Mouse (Mus musculus) intestine, embryonic 15.5 days (tissue): Measurements from ENCODE around the gene Brd7. TPM values are rescaled to one million over a fixed set of nuclear protein-coding genes. Genes with fewer than 3 reads are reported as not detected.
A peak's percentile ranks its signal among the peaks of the same experiment; 100 is the strongest.

Experiments
- ATAC-seq: fragments of 200-750 bp; cut with Nextera tagmentation; 2 replicates; pipeline ENCODE4 v1.8.0; 2017; ENCODE audit warnings: moderate TSS enrichment, moderate library complexity
- H3K27ac ChIP-seq: fragments of 300-500 bp; sonication (generic); 2 replicates; pipeline ENCODE4 v1.5.1; 2015; ENCODE audit warnings: mild to moderate bottlenecking, inconsistent platforms
- H3K27me3 ChIP-seq: fragments of 300-500 bp; sonication (generic); replicated peaks from 2 replicates; pipeline ENCODE4 v1.6.1; 2015; ENCODE audit warnings: inconsistent platforms
- H3K36me3 ChIP-seq: fragments of 300-500 bp; sonication (generic); 2 replicates; pipeline ENCODE4 v1.6.1; 2015; ENCODE audit warnings: inconsistent platforms
- H3K4me1 ChIP-seq: fragments of 300-500 bp; sonication (generic); replicated peaks from 2 replicates; pipeline ENCODE4 v1.6.1; 2015; ENCODE audit warnings: inconsistent platforms
- H3K4me2 ChIP-seq: fragments of 300-500 bp; sonication (generic); replicated peaks from 2 replicates; pipeline ENCODE4 v1.6.1; 2015; ENCODE audit warnings: mild to moderate bottlenecking, inconsistent platforms
- H3K4me3 ChIP-seq: fragments of 300-500 bp; sonication (generic); replicated peaks from 2 replicates; pipeline ENCODE4 v1.5.1; 2015; ENCODE audit warnings: inconsistent platforms
- H3K9ac ChIP-seq: fragments of 300-500 bp; sonication (generic); 2 replicates; pipeline ENCODE4 v1.6.1; 2015; ENCODE audit warnings: inconsistent platforms
- H3K9me3 ChIP-seq: fragments of 300-500 bp; sonication (generic); 2 replicates; pipeline ENCODE4 v1.6.1; 2016; ENCODE audit warnings: inconsistent platforms
- WGBS: fragments of 180-500 bp; shearing (Covaris S2); methylation state at CpG from one replicate; pipeline ENCODE4 v1.1.7; 2015; 5-methylcytosine and 5-hydroxymethylcytosine counted together
- polyA plus RNA-seq: library from polyadenylated mRNA; unstranded; fragments of >200 nt; fragmentation: Nextera tagmentation; extraction: Ambion mirVana; gene quantifications from 2 replicates; pipeline ENCODE4 v1.2.1, GENCODE M21; 2015

Gene Brd7
- polyA plus RNA-seq, 1 experiment from 2014 or later: 55.7 TPM

DNA sequence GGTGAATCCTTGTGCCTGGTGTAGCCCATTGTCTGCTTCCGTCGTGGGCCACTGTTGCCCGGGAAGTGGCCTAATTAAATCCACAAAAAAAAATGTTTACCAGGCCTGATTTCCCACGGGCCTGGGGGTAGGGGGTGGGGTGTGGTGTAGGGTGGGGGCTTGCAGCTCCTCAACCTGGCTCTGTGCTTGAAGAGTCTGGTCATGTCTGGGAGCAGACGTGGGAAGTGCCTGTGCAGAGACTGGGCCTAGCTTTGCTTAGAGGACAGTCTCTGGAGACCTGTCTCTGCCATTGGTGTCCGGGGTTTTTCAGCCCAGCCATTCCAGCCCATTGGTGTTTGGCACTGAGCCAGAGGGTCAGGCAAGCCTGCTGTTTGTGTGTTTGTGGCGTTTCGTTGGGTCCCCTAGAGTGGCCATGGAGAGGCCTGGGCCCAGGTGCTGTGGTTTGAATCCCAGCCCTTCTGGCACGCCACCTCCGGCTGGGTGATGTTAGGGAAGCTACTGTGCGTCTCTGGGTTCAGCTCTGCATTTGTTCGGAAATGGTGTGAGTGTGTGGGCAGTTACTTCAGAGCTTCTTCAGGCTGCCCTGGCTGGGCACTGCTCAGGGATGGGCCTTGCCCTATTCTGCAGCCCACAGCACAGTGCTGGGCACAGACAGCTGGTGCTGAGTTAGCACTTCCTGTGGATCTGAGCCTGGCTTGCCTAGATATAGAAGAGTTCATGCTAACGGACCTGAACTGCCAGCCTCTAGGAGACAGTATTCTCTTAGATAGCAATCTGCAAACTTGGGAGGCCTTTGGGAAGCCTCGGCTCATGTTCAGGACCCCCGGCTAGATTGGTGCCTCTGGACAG is 60.2 kb downstream of the Brd7 start:
- Histone ChIP-seq H3K36me3 (no peaks in the 10 kb centered on the region), H3K27me3 (no peaks in the 10 kb centered on the region), H3K9ac (no peak overlapping the region), H3K27ac (no peak overlapping the region), H3K4me1 (peaks cover 7% of the 10 kb centered on the region; the same call in 1 of the 2 replicates), H3K4me2 (no peak overlapping the region), H3K4me3 (no peak overlapping the region), H3K9me3 (no peaks in the 10 kb centered on the region)
- 70% methylated on average over 15 of the region's 15 CpGs for WGBS
- ATAC-seq: no peak

DNA sequence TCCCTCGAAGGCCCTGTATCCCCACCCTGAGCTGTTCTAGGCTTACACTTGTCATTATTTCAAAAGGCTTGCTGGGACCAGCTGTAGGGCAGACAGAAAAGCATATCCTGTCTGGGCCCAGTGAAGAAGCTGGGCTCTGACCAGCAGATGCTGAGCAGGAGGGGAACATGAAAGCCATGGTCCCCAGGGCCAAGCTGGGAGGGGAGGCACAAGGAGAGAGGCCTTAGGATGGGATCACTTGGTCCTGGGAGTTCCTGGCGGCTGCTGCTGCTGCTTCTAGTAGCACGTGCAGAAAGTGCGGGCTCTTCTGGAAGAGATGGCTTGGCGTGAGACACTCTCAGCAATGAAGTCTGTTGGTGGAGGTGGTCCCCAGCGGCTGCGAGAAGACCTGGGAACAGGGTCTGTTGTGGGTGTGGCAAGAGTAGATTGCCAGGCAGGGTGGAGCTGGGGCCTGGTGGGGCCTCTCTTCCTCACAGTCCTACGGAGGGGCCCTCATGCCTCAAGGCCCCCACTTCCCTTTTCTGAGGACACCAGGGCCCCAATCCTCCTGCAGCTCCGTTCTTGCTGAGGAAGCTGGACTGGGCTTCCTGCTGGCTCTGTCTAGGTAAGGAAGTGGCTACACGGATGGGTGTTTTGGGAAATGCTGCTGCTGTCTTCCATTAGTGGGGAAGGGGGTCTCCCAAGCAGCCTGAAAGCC is 61.9 kb downstream of the Brd7 start:
- H3K4me2 ChIP-seq: no peak overlapping the region
- H3K9ac ChIP-seq: no peak overlapping the region
- H3K27me3 ChIP-seq: no peaks in the 10 kb centered on the region
- peaks cover 7% of the 10 kb centered on the region; the same call in 1 of the 2 replicates for H3K4me1 ChIP-seq
- no peak overlapping the region for H3K27ac ChIP-seq
- H3K36me3 ChIP-seq: no peaks in the 10 kb centered on the region
- H3K9me3 ChIP-seq: no peaks in the 10 kb centered on the region
- 64% methylated on average over 10 of the region's 10 CpGs for WGBS
- H3K4me3 ChIP-seq: no peak overlapping the region
- peak; percentile 61 for ATAC-seq

DNA sequence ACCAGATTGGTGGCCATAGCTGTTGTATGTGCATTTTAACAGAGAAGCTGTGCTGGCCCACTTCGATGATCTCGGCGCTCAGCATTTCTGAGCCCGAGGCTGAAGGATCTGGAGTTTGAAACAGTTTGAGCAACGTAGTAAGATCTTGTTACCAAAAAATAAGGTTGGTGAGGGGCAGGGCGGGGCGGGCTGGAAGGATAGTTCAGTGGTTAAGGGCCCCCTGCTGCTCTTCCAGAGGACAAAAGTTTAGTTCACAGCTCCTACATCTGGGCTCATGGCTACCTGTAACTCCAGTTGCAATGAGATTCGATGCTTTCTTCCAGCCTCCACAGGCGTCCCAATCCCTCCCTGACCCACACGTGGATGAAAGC is 63.3 kb downstream of the Brd7 start:
- no peak overlapping the region for H3K27ac ChIP-seq
- WGBS: 89% methylated on average over 10 of the region's 10 CpGs
- H3K36me3 ChIP-seq: no peaks in the 10 kb centered on the region
- H3K4me1 ChIP-seq: peaks cover 7% of the 10 kb centered on the region; the same call in 1 of the 2 replicates
- H3K4me2 ChIP-seq: no peak overlapping the region
- H3K4me3 ChIP-seq: no peak overlapping the region
- H3K9ac ChIP-seq: no peak overlapping the region
- no peaks in the 10 kb centered on the region for H3K9me3 ChIP-seq
- no peak for ATAC-seq
- H3K27me3 ChIP-seq: no peaks in the 10 kb centered on the region

DNA sequence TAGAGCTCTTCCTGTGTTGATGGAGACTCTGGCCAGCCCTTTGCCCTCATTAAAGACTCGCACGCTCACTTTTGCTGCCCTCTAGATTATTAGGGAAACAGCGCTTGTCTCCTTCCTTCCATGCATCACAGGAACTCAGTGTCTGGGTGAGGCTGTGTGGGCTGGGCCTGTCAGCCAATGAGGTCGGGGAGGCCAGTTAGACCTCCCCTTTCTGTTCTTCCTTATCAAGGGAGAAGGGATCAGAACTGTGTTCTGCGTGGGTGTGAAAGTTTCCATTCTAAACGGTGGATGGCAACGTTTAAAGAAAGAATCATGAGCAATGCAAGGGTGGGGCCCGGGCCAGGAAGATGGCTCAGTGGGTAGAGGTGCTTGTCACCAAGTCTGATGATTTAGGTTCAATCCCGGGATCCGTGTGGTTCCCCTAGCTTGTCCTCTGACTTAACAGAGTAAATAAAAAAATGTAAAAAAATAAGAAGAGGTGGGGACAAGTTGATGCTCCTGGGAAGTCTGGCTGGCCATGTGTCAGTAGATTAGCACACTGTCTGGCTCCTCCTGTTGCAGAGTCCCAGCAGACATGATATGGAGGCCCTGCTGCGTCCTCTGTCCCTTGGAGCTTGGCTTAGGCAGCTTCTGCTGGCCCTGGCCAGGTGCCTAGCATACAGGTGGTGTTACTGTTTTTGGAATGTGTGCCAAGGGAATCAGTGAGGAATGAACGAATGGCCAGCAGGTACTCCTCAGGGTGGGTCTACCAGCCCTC is 63.8 kb downstream of the Brd7 start:
- Histone ChIP-seq H3K36me3 (no peaks in the 10 kb centered on the region), H3K4me2 (no peak overlapping the region), H3K9ac (no peak overlapping the region), H3K27me3 (no peaks in the 10 kb centered on the region), H3K27ac (no peak overlapping the region), H3K4me3 (no peak overlapping the region), H3K9me3 (no peaks in the 10 kb centered on the region), H3K4me1 (peaks cover 7% of the 10 kb centered on the region; the same call in 1 of the 2 replicates)
- ATAC-seq: peak; percentile 57; the same call in 1 of the 2 replicates
- 48% methylated on average over 12 of the region's 12 CpGs for WGBS

DNA sequence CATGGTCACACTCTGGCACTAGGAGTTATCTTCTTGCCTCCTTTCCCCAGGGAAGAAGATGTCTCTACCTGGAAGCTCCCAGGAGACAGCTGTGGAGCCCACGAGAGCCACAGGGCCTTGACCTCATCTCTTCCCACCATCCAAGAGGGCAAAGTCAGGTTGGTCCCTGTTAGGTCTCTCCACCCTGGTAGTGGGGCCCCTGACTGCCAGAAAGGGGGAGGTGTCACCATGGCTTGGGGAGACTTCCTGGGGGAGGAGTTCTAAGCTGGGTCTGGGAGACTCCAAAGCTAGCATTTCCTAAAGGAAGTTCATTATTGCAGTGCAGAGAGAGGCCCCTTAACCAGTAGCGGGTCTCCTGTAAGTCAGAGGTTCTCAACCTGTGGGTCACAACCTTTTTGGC is 67.0 kb downstream of the Brd7 start:
- no peak overlapping the region for H3K27ac ChIP-seq
- 74% methylated on average over 2 of the region's 2 CpGs for WGBS

DNA sequence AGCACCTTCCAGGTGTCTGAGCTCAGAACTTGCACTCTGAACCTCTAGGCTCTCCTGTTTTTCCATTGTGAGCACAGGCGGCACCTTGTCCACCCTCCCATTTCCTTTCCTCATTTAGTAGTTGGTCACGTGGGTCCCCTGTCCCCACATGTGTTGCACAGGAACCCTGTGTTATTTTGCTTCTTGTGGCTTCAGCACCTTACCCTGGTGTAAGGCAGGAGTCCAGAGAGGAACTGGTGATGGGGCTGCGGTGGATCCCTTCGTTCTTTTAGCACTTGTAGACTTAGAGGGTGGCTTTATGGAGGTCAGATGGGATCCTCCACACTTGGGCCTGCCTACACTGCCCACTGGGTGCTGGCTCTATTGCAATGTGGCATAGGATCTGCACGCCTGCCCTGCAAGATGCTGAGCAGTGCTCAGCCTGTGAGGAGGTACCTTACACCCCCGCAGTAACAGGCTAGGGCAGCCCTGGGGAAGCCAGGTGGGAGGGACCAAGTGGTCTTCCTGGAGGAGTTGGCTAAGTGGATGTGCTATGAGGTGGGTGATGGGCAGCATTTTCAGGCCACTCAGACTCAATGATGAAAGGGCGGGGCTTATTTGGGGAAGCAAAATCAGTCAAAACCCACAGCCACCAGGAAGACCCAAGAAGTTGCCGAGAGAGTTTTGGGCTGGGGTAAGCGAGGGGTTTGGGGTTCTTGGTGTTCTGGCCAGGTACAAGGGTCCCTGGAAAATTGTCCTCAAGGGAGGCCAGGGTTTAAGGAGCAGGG is 68.2 kb downstream of the Brd7 start:
- Histone ChIP-seq H3K36me3 (no peaks in the 10 kb centered on the region), H3K9ac (no peak overlapping the region), H3K27me3 (no peaks in the 10 kb centered on the region), H3K4me2 (no peak overlapping the region), H3K4me3 (no peak overlapping the region), H3K4me1 (no peaks in the 10 kb centered on the region; the same call in 1 of the 2 replicates), H3K27ac (no peak overlapping the region), H3K9me3 (no peaks in the 10 kb centered on the region)
- 80% methylated on average over 9 of the region's 9 CpGs for WGBS
- no peak for ATAC-seq

More for the DNA sequence above, 67.0 kb downstream of the Brd7 start:
- Histone ChIP-seq H3K4me1 (no peaks in the 10 kb centered on the region), H3K27me3 (no peaks in the 10 kb centered on the region), H3K9ac (no peak overlapping the region), H3K4me3 (no peak overlapping the region), H3K4me2 (no peak overlapping the region), H3K36me3 (no peaks in the 10 kb centered on the region), H3K9me3 (no peaks in the 10 kb centered on the region)
- ATAC-seq: no peak

- Histone ChIP-seq H3K27ac (no peak overlapping the region), H3K4me2 (no peak overlapping the region), H3K9ac (no peak overlapping the region), H3K4me1 (no peaks in the 10 kb centered on the region; the same call in 1 of the 2 replicates), H3K36me3 (no peaks in the 10 kb centered on the region), H3K27me3 (no peaks in the 10 kb centered on the region), H3K9me3 (no peaks in the 10 kb centered on the region), H3K4me3 (no peak overlapping the region)
- ATAC-seq: no peak
- WGBS: 84% methylated on average over 3 of the region's 3 CpGs
Observed at GRCm38 (mm10) chr8:88292926-88293325, 69.1 kb downstream of the Brd7 start.

DNA sequence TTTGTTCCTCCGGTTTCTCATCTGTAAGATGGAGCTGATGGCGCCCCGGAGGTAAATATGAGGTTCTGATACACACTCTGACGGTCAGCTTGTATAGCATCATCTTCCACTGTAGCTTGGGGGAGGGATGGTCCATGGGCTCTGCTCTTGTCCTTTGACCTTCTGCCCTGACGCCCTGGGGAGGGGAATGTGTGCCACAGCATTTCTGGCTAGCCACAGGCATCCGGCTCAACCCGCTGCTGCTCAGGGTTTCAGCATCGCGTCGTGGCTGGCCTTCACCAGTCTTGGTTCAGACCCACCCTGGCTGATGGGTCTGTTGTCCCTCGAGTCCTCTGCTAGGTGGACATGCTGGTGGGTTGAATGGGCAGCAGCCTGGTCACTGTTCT is 70.7 kb downstream of the Brd7 start:
- H3K4me3 ChIP-seq: no peak overlapping the region
- 92% methylated on average over 11 of the region's 11 CpGs for WGBS
- H3K36me3 ChIP-seq: no peaks in the 10 kb centered on the region
- no peak overlapping the region for H3K9ac ChIP-seq
- no peaks in the 10 kb centered on the region; the same call in 1 of the 2 replicates for H3K4me1 ChIP-seq
- H3K27me3 ChIP-seq: no peaks in the 10 kb centered on the region
- H3K4me2 ChIP-seq: no peak overlapping the region
- no peak for ATAC-seq
- H3K9me3 ChIP-seq: no peaks in the 10 kb centered on the region
- no peak overlapping the region for H3K27ac ChIP-seq

GRCm38 (mm10) chr8:88290326-88291304 is 71.4 kb downstream of the Brd7 start:
- Histone ChIP-seq H3K4me3 (no peak overlapping the region), H3K27me3 (no peaks in the 10 kb centered on the region), H3K9ac (no peak overlapping the region), H3K4me1 (no peaks in the 10 kb centered on the region; the same call in 1 of the 2 replicates), H3K36me3 (no peaks in the 10 kb centered on the region), H3K9me3 (no peaks in the 10 kb centered on the region), H3K4me2 (no peak overlapping the region), H3K27ac (no peak overlapping the region)
- WGBS: 80% methylated on average over 13 of the region's 13 CpGs
- no peak for ATAC-seq

DNA sequence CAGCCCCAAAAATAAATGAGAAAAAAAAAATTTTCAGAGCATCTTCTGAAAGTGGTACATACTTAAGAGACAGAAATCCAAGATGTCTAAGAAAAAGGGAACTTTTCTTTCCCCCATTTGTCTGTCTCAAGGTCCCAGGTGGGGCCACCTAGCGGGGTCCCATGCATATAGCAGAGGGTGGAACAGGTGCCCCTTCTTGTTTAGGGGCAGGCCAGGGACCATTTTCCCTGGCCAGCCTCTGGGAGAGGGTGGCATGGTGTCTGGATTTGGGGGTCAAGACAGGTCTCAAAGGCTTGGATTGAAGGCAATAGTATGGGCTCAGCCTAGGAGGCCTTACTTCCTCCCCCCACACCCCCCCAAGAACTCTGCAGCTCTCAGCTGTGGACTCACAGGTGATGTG is 72.1 kb downstream of the Brd7 start:
- no peak for ATAC-seq
- WGBS: 62% methylated on average over 1 of the region's 1 CpGs
- no peak overlapping the region for H3K4me3 ChIP-seq
- H3K4me1 ChIP-seq: no peaks in the 10 kb centered on the region; the same call in 1 of the 2 replicates
- no peaks in the 10 kb centered on the region for H3K36me3 ChIP-seq
- H3K27ac ChIP-seq: no peak overlapping the region
- no peaks in the 10 kb centered on the region for H3K27me3 ChIP-seq
- H3K4me2 ChIP-seq: no peak overlapping the region
- no peak overlapping the region for H3K9ac ChIP-seq
- no peaks in the 10 kb centered on the region for H3K9me3 ChIP-seq
